In genomic region chr16:58454617-58455016, GRCm38 (mm10) we compare ENCODE assay signal across 8 mouse cellular contexts. TPM values are rescaled to one million over a fixed set of nuclear protein-coding genes. Genes with fewer than 3 reads are reported as not detected.
A peak's percentile ranks its signal among the peaks of the same experiment; 100 is the strongest.
DNase-seq lines count a peak whose midpoint lies in the region; ATAC-seq and TF ChIP-seq lines count a peak whose summit lies in the region.

No protein-coding gene starts in this region.

- no peak overlapping the region for H3K9ac ChIP-seq in hindbrain, embryonic 15.5 days
- no peak overlapping the region for H3K9ac ChIP-seq in midbrain, embryonic 14.5 days (replicated peaks; ENCODE audit: low read length)

- 72% methylated on average over 8 of the region's 8 CpGs for WGBS in hindbrain, embryonic 15.5 days
- 81% methylated on average over 8 of the region's 8 CpGs for WGBS in midbrain, embryonic 14.5 days

- TF ChIP-seq POLR2A in bone marrow macrophage, adult 2 months (IDR thresholded peaks at IDR 0.05; ENCODE audit: borderline replicate concordance, low read depth, low read length), result no peak

- H3K9me3 ChIP-seq in hindbrain, embryonic 15.5 days, result no peaks in the 10 kb centered on the region
- H3K9me3 ChIP-seq in midbrain, embryonic 14.5 days (ENCODE audit: control insufficient read depth, low read length), result no peaks in the 10 kb centered on the region

- H3K27ac ChIP-seq in bone marrow macrophage, adult 2 months (ENCODE audit: insufficient read depth, low read depth, low read length), result no peak overlapping the region
- H3K27ac ChIP-seq in hindbrain, embryonic 15.5 days (replicated peaks), result no peak overlapping the region
- no peak overlapping the region for H3K27ac ChIP-seq in midbrain, embryonic 14.5 days (replicated peaks; ENCODE audit: low read depth, low read length)

- ATAC-seq in erythroid progenitor cell, adult 5-6 weeks (replicated peaks; ENCODE audit: low FRiP score, poor library complexity, severe bottlenecking), result peak; percentile 95
- ATAC-seq in hindbrain, embryonic 15.5 days (ENCODE audit: low FRiP score, low read depth), result 0 out of 2 replicates have a peak, but pooled peaks have one; percentile 73
- ATAC-seq in midbrain, embryonic 14.5 days (ENCODE audit: low FRiP score, low TSS enrichment), result no peak

- peak; percentile 81 for TF ChIP-seq CTCF in bone marrow macrophage, adult 2 months (IDR thresholded peaks at IDR 0.05; ENCODE audit: low read depth, low read length)

- peak; percentile 66 to 68 for DNase-seq in right cerebral cortex, adult 2 months (ENCODE audit: low spot score in 2 of 2)
- DNase-seq in right cerebral cortex, postnatal 25 days, result no peak
- peak; percentile 33 to 36 for DNase-seq in layer of hippocampus, postnatal 36 days
- peak; percentile 72 for DNase-seq in midbrain, embryonic 14.5 days
- DNase-seq in telencephalon, adult 2 months (ENCODE audit: low read depth, low spot score), result peak; percentile 41

- H3K36me3 ChIP-seq in hindbrain, embryonic 15.5 days, result peaks cover 21% of the 10 kb centered on the region
- H3K36me3 ChIP-seq in midbrain, embryonic 14.5 days (ENCODE audit: control insufficient read depth, insufficient read depth, low read length), result peaks cover 34% of the 10 kb centered on the region

- no peak overlapping the region for H3K4me3 ChIP-seq in bone marrow macrophage, adult 2 months (ENCODE audit: insufficient read depth, low read length)
- H3K4me3 ChIP-seq in hindbrain, embryonic 15.5 days, result no peak overlapping the region
- no peak overlapping the region for H3K4me3 ChIP-seq in midbrain, embryonic 14.5 days (replicated peaks; ENCODE audit: low read depth, low read length)

- H3K27me3 ChIP-seq in hindbrain, embryonic 15.5 days, result no peaks in the 10 kb centered on the region
- no peaks in the 10 kb centered on the region for H3K27me3 ChIP-seq in midbrain, embryonic 14.5 days (ENCODE audit: control insufficient read depth, insufficient read depth, low read length)

- H3K4me1 ChIP-seq in bone marrow macrophage, adult 2 months (ENCODE audit: control insufficient read depth, insufficient read depth, low read length), result no peaks in the 10 kb centered on the region
- no peaks in the 10 kb centered on the region for H3K4me1 ChIP-seq in hindbrain, embryonic 15.5 days (replicated peaks)
- no peaks in the 10 kb centered on the region for H3K4me1 ChIP-seq in midbrain, embryonic 14.5 days (ENCODE audit: control insufficient read depth, insufficient read depth, low read length)

- H3K4me2 ChIP-seq in hindbrain, embryonic 15.5 days, result no peak overlapping the region
- no peak overlapping the region for H3K4me2 ChIP-seq in midbrain, embryonic 14.5 days (ENCODE audit: low read length)

RNA-seq across cellular contexts. Expression of gene Dcbld2, which starts 46.4 kb away (rescaled TPM):
- polyA plus RNA-seq in bone marrow macrophage, adult 2 months (2012; ENCODE audit: insufficient read depth, insufficient read length, missing spikeins), result 3.5 and 3.6 TPM in 2 replicates
- 3.6 and 5.4 TPM in 2 replicates for total RNA-seq in erythroid progenitor cell, adult 5-6 weeks (2015; ENCODE audit: low replicate concordance)
- total RNA-seq in erythroid progenitor cell, adult 5-6 weeks (2017; ENCODE audit: low replicate concordance), result 2.9 and 3.6 TPM in 2 replicates
- 8.1 and 8.2 TPM in 2 replicates for polyA plus RNA-seq in hindbrain, embryonic 15.5 days (2015; fragmentation: Nextera tagmentation; extraction: Ambion mirVana)
- 10 to 100 TPM; 12.2 to 13.2 TPM for total RNA-seq in layer of hippocampus, postnatal 36 days (2021)
- 9.3 and 11.8 TPM in 2 replicates for polyA plus RNA-seq in midbrain, embryonic 14.5 days (2014; fragmentation: Nextera tagmentation; extraction: Ambion mirVana)
